Mouse (Mus musculus): Measurements from ENCODE around the gene Bicc1.

Gene Bicc1

GRCm38 (mm10) chr10:71159676-71160235 lies at the start of gene Bicc1:
Gene Bicc1, minus strand, starts transcription at chr10:71159700.
- no peak for DNase-seq (ENCODE audit: low spot score)

DNA sequence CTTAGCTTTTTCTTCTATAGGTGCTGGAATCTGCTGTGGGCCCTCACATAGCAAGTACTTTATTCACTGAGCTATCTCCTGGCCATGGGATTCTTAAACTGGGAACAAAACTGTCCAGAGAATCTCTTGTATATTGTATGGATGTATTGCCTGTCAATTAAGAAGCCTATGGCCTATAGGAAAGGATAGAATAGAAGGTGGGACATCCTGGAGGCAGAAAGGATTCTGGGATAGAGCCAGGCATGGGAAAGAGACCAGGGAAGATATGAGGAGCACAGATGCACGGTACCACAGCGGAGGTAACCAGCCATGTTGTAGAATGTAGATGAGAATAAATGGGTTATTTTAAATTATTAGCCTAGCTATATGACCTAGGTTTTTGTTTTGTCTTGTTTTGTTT lies 42.0 kb upstream of the Bicc1 start:
- DNase-seq (ENCODE audit: low spot score), result no peak

DNA sequence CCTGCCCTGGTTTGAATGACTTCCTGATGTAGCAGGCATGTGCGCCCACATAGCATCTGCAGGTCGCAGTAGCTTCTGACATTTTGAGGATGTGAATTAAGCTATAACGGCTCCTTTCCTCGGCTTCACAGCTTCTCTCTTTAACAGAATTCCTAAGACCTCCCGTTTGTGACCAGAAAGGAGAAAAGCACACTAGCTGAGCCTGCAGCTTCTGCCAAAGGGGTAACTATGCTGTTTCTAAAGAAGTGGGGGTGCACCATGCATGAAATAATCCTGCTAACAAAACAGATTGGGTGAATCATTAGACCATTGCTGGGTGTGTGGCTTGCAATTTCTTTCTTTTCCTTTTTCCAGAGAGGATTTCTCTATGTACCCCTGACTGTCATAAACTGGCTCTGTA lies 41.5 kb upstream of the Bicc1 start:
- DNase-seq (ENCODE audit: low spot score), result no peak

DNA sequence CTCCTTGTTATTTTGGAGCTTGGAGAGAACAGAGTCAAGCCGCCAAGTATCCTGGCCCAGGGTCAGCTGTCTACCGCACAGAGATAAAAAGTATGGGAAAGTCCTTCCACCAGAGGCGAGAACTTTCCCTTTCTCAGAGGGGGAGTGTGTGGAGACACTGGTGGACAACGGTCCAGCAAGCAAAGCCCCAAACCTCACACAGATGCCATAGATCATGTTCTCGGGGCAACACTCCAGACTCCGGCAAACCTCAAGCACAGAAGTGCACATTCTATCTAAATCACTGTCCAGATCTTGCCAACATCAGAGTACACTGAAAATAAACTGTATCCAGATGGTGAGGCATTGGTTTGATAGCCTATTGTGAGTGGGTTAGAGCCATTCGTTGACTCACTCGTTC lies 39.2 kb upstream of the Bicc1 start:
- no peak for DNase-seq (ENCODE audit: low spot score)

- DNase-seq (ENCODE audit: low spot score), result no peak
Observed at GRCm38 (mm10) chr10:71197036-71197785, 37.7 kb upstream of the Bicc1 start.

DNA sequence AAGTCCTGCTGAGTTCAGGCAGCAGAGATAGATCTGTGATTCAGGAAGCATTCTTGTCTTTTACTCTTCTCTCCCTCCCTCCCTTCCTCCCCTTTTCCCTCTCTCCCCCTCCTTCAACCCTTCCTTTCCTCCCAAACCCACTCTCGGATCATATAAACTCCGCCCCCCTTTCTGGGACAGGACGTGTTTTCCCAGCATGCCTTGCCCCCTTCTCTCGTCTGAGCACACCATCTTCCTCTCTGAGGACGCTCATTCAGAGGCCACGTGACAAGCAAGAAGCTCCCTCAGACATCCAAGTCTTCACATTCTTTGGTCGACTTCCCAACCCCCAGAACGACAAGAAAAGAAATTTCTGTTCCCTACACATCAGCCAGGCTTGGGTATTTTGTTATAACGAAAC lies 36.0 kb upstream of the Bicc1 start:
- no peak for DNase-seq (ENCODE audit: low spot score)

- DNase-seq (ENCODE audit: low spot score), result no peak
Observed at GRCm38 (mm10) chr10:71194713-71195112, 35.2 kb upstream of the Bicc1 start.

DNA sequence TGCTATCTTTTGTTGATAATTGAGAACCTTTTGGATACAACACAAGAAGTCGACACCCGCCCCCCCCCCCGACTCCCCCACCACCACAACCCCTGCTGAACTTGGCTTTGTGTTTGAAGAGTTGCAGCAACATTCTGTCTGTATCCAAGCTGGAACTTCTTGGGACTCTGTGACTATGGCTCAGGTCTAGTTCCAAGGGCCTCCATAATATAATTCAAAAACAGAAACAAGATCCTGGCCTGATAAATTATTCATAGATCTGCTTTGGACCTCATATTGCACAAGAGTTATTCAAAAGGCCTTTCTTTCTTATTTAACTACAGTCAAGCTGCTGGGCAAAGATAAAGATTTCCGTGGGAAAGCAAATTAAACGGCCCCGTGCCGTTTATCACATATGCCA lies 33.8 kb upstream of the Bicc1 start:
- DNase-seq (ENCODE audit: low spot score), result no peak

DNA sequence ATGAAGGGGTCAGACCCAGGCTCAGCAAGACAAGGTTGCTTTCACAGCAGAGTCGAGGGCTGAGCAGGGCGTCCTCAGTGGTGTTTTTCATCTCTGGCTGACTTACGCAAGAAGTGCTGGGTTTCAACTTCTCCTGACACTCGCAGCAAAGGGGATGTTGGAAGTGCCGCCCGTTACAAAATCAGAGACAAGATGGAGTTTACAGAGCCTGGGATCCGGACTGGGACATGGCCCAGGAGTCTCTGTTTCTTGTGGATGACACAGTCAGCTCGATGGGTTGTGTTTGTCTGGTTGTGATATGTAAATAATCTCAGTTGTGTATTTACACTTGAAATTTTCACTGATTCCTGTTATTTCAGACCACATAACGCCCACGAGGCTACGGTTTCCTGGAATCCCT lies 33.4 kb upstream of the Bicc1 start:
- DNase-seq (ENCODE audit: low spot score), result no peak

GRCm38 (mm10) chr10:71188681-71189080 lies 29.2 kb upstream of the Bicc1 start:
- DNase-seq (ENCODE audit: low spot score), result no peak

DNA sequence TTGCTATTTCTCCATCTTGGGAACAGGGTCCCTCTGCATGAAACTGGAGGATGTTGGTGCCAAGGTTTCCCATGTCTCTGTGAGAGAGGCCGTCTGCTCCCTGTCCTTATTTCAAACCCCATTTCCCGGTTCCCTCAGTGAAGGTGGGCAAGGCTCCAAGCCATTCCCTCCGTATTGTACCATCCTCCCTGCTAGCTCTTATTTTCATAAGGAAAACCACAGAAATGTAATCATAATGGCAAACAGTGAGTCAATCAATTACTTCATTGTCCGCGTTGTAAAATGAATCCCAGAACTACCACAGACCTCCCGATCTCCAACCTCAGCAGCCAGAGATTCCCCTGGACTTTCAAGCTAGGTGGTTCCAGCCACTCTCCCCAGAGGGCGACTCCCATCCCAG lies 25.6 kb upstream of the Bicc1 start:
- no peak for DNase-seq (ENCODE audit: low spot score)

GRCm38 (mm10) chr10:71183339-71184031 lies 24.0 kb upstream of the Bicc1 start:
- DNase-seq (ENCODE audit: low spot score), result no peak

DNA sequence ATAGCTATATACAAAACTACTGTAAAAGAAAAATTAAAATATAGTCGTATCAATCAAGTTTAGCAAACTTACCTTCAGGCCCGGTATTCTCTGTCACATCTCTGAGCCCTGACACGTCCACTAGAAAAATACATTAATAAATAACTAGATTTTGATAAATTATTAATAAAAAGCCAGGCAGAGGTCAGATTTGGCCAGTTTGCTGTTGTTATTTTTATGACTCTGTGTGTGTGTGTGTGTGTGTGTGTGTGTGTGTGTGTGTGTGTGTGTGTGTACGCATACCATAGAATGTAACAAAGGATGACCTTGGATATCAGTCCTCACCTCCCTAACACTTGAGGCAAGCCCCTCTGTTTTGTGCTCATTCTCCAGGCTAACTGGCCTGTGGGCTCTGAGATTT lies 22.4 kb upstream of the Bicc1 start:
- DNase-seq (ENCODE audit: low spot score), result no peak

GRCm38 (mm10) chr10:71181091-71181490 lies 21.6 kb upstream of the Bicc1 start:
- no peak for DNase-seq (ENCODE audit: low spot score)

GRCm38 (mm10) chr10:71180057-71180456 lies 20.6 kb upstream of the Bicc1 start:
- DNase-seq (ENCODE audit: low spot score), result no peak

DNA sequence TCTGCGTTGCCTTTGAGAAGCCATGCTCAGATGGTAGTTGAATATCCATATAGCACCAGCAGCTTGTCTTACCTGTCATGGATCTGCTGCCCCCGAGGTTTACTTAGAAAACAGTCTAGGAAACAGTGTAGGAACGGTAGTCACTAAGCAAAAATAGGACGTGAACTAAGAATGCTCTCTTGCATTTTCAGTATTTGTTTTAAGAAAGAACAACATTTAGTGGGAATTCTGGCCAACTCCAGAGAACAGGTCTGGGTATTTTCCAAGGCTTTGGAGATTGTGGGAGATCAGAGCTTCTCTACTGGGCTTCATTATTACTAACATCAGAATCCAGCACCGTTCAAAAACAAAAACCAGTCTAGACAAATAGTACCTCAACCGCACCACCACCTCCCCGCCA lies 17.7 kb upstream of the Bicc1 start:
- DNase-seq (ENCODE audit: low spot score), result no peak

DNA sequence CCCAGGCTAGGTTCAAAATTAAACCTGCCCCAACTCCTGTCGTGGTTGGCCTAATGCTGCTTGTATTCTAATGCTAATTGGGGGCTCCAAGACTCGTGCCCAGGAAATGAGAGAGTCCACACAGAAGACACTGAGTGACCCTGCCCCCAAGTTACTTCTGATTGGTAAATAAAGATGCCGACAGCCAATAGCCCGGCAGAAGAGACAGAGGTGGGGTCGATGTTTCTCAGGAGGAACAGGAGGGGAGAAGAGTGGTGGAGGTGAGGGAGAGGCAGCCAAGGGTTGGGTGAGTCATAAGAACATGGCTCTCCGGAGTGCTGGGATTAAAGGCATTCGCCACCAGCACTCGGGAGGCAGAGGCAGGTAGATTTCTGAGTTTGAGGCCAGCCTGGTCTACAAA lies 16.8 kb upstream of the Bicc1 start:
- DNase-seq (ENCODE audit: low spot score), result no peak

GRCm38 (mm10) chr10:71175280-71175679 lies 15.8 kb upstream of the Bicc1 start:
- DNase-seq (ENCODE audit: low spot score), result no peak

- no peak for DNase-seq (ENCODE audit: low spot score)
Observed at GRCm38 (mm10) chr10:71171414-71171813, 11.9 kb upstream of the Bicc1 start.

DNA sequence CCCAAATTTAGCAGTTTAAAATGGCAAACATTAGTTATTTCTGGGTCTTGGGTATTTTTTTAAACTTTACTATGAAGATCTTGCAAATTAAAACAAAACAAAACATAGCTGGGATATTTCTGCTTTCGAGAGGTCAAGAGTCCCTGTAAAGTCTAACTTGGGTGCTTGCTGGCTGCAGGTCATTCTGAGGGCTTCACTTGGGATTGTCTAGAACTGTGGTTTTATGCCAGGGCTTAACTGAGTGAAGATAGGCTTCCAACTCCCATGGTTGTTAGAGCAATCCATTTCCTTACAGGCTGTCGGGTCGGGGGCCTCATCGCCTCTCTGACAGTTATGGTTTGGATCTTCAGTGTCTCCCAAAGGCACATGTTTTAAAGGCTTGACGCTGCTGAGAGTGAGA lies 11.3 kb upstream of the Bicc1 start:
- no peak for DNase-seq (ENCODE audit: low spot score)

- DNase-seq (ENCODE audit: low spot score), result no peak
Observed at GRCm38 (mm10) chr10:71169811-71170210, 10.3 kb upstream of the Bicc1 start.

DNA sequence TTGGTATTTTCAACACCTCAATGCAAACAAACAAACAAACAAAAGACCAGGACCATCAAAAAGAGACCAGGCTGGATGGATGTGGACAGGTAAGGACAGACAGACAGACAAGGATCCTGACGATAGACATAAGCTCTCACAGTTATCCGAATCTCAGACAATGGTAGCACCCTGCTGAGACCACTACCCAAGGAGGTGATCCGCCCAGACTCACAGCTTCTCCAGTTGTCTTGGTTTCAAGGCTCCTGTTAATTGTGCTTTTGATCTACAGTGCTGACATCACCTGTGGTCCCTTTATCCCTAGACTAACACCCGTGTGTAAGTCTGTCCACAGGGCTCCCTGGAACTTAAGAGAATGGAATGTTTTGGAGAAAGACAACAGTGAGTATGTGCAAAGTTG lies 9.7 kb upstream of the Bicc1 start:
- no peak for DNase-seq (ENCODE audit: low spot score)

GRCm38 (mm10) chr10:71160449-71160848 lies 949 bp upstream of the Bicc1 start:
- no peak for DNase-seq (ENCODE audit: low spot score)

Measured in spleen, adult 12 weeks (tissue).